Mouse (Mus musculus) stomach, embryonic 15.5 days (tissue): Measurements from ENCODE around the gene Tbc1d4. TPM values are rescaled to one million over a fixed set of nuclear protein-coding genes. Genes with fewer than 3 reads are reported as not detected.

ENCODE experiments used
- ATAC-seq: fragments of 200-750 bp; cut with Nextera tagmentation; 2 replicates; pipeline ENCODE4 v1.8.0; 2017; ENCODE audit warnings: low read depth, moderate number of reproducible peaks, moderate TSS enrichment; ENCODE audit not compliant: insufficient read depth, low FRiP score
- H3K27ac ChIP-seq: fragments of 300-500 bp; sonication (generic); 2 replicates; pipeline ENCODE4 v1.5.1; 2015; ENCODE audit warnings: mild to moderate bottlenecking, inconsistent platforms
- H3K27me3 ChIP-seq: fragments of 300-500 bp; sonication (generic); replicated peaks from 2 replicates; pipeline ENCODE4 v1.6.1; 2015; ENCODE audit warnings: inconsistent platforms
- H3K36me3 ChIP-seq: fragments of 300-500 bp; sonication (generic); 2 replicates; pipeline ENCODE4 v1.6.1; 2015; ENCODE audit warnings: inconsistent platforms
- H3K4me1 ChIP-seq: fragments of 300-500 bp; sonication (generic); 2 replicates; pipeline ENCODE4 v1.6.1; 2015; ENCODE audit warnings: inconsistent platforms
- H3K4me2 ChIP-seq: fragments of 300-500 bp; sonication (generic); 2 replicates; pipeline ENCODE4 v1.6.1; 2015; ENCODE audit warnings: mild to moderate bottlenecking, inconsistent platforms
- H3K4me3 ChIP-seq: fragments of 300-500 bp; sonication (generic); replicated peaks from 2 replicates; pipeline ENCODE4 v1.5.1; 2015; ENCODE audit warnings: inconsistent platforms
- H3K9ac ChIP-seq: fragments of 300-500 bp; sonication (generic); 2 replicates; pipeline ENCODE4 v1.6.1; 2015; ENCODE audit warnings: inconsistent platforms
- H3K9me3 ChIP-seq: fragments of 300-500 bp; sonication (generic); 2 replicates; pipeline ENCODE4 v1.6.1; 2016; ENCODE audit warnings: inconsistent platforms
- WGBS: fragments of 180-500 bp; shearing (Covaris S2); methylation state at CpG from one replicate; pipeline ENCODE4 v1.1.7; 2015; 5-methylcytosine and 5-hydroxymethylcytosine counted together
- polyA plus RNA-seq: library from polyadenylated mRNA; unstranded; fragments of >200 nt; fragmentation: Nextera tagmentation; extraction: Ambion mirVana; gene quantifications from 2 replicates; pipeline ENCODE4 v1.2.1, GENCODE M21; 2015

The Tbc1d4 gene
- polyA plus RNA-seq, 1 experiment from 2014 or later: 10.3 TPM

GRCm38 (mm10) chr14:101507146-101507545, 101.8 kb downstream of the Tbc1d4 start:
- no peak for ATAC-seq
- Histone ChIP-seq H3K4me3 (no peak overlapping the region), H3K36me3 (no peaks in the 10 kb centered on the region), H3K4me1 (no peaks in the 10 kb centered on the region), H3K9ac (no peak overlapping the region), H3K27ac (no peak overlapping the region), H3K4me2 (no peak overlapping the region), H3K9me3 (no peaks in the 10 kb centered on the region), H3K27me3 (no peaks in the 10 kb centered on the region)
- 85% methylated on average over 17 of the region's 17 CpGs for WGBS

DNA sequence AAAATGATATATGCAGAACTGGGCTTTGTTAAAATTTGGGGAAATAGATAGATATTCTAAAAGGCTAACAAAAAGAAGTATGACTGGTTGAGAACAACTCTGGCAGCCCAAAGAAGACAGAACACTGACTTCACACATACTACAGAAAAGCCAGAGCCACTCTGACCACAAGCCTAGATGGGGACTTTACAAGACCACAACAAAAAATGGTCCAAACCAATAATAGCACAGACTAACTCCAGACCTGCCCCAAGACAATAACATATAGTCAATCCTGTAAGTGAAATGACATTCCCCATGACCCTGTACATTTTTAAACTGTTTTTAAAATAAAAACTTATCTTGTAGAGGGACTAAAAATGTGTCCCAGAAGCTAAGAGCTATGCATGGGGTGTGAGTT, 103.2 kb downstream of the Tbc1d4 start:
- Histone ChIP-seq H3K9ac (no peak overlapping the region), H3K4me1 (no peaks in the 10 kb centered on the region), H3K9me3 (no peaks in the 10 kb centered on the region), H3K4me2 (no peak overlapping the region), H3K4me3 (no peak overlapping the region), H3K36me3 (no peaks in the 10 kb centered on the region), H3K27me3 (no peaks in the 10 kb centered on the region), H3K27ac (no peak overlapping the region)
- no peak for ATAC-seq

GRCm38 (mm10) chr14:101504473-101505200, 104.4 kb downstream of the Tbc1d4 start:
- Histone ChIP-seq H3K4me1 (no peaks in the 10 kb centered on the region), H3K9ac (no peak overlapping the region), H3K27ac (no peak overlapping the region), H3K4me3 (no peak overlapping the region), H3K9me3 (no peaks in the 10 kb centered on the region), H3K4me2 (no peak overlapping the region), H3K36me3 (no peaks in the 10 kb centered on the region), H3K27me3 (no peaks in the 10 kb centered on the region)
- no peak for ATAC-seq
- 87% methylated on average over 13 of the region's 13 CpGs for WGBS

GRCm38 (mm10) chr14:101503168-101503961, 105.6 kb downstream of the Tbc1d4 start:
- Histone ChIP-seq H3K4me3 (no peak overlapping the region), H3K4me2 (no peak overlapping the region), H3K27me3 (no peaks in the 10 kb centered on the region), H3K36me3 (no peaks in the 10 kb centered on the region), H3K27ac (no peak overlapping the region), H3K9ac (no peak overlapping the region), H3K9me3 (no peaks in the 10 kb centered on the region), H3K4me1 (no peaks in the 10 kb centered on the region)
- no peak for ATAC-seq
- 84% methylated on average over 3 of the region's 3 CpGs for WGBS

DNA sequence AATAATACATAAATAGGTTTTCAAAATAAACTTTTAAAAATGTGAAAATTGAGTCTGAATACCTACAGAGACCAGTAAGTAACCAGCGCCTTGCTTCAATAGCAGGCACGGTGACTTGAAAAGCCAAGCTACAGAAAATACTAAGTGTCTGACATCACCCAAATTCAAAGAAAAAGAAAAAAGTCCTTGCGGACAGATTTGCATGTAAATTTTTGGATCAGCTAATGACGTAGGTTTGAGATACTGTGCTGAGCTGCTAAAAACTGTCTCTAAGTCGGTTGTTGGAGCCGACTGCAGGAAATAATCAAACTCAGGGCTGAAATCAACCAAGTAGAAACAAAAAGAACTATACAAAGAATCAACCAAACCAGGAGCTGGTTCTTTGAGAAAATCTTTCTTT, 107.1 kb downstream of the Tbc1d4 start:
- Histone ChIP-seq H3K9ac (no peak overlapping the region), H3K27ac (no peak overlapping the region), H3K4me3 (no peak overlapping the region), H3K4me1 (no peaks in the 10 kb centered on the region), H3K4me2 (no peak overlapping the region), H3K36me3 (no peaks in the 10 kb centered on the region), H3K27me3 (no peaks in the 10 kb centered on the region), H3K9me3 (no peaks in the 10 kb centered on the region)
- WGBS: 86% methylated on average over 6 of the region's 6 CpGs
- no peak for ATAC-seq

- no peaks in the 10 kb centered on the region for H3K36me3 ChIP-seq
- no peak for ATAC-seq
- no peak overlapping the region for H3K27ac ChIP-seq
- H3K27me3 ChIP-seq: no peaks in the 10 kb centered on the region
- no peak overlapping the region for H3K9ac ChIP-seq
- H3K4me1 ChIP-seq: no peaks in the 10 kb centered on the region
- no peaks in the 10 kb centered on the region for H3K9me3 ChIP-seq
- 84% methylated on average over 11 of the region's 11 CpGs for WGBS
- no peak overlapping the region for H3K4me3 ChIP-seq
- H3K4me2 ChIP-seq: no peak overlapping the region
These were observed 107.5 kb downstream of the Tbc1d4 start for GRCm38 (mm10) chr14:101501452-101501851.

GRCm38 (mm10) chr14:101500826-101501225, 108.2 kb downstream of the Tbc1d4 start:
- no peaks in the 10 kb centered on the region for H3K9me3 ChIP-seq
- WGBS: 65% methylated on average over 11 of the region's 11 CpGs
- H3K9ac ChIP-seq: no peak overlapping the region
- H3K4me1 ChIP-seq: no peaks in the 10 kb centered on the region
- no peaks in the 10 kb centered on the region for H3K36me3 ChIP-seq
- no peak overlapping the region for H3K4me2 ChIP-seq
- ATAC-seq: no peak
- H3K27ac ChIP-seq: no peak overlapping the region
- no peaks in the 10 kb centered on the region for H3K27me3 ChIP-seq
- no peak overlapping the region for H3K4me3 ChIP-seq

DNA sequence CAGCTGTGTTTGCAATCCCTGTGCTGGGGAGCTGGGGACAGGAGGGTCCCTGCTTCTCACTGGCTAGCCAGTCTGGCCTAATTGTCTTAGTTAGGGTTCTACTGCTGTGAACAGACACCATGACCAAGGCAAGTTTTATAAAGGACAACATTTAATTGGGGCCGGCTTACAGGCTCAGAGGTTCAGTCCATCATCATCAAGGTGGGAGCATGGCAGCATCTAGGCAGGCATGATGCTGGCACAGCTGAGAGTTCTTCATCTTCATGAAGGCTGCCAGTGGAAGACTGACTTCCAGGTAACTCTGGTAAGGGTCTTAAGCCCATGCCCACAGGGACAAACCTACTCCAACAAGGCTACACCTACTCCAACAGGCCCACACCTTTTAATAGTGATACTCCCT, 109.2 kb downstream of the Tbc1d4 start:
- no peaks in the 10 kb centered on the region for H3K27me3 ChIP-seq
- H3K36me3 ChIP-seq: no peaks in the 10 kb centered on the region

DNA sequence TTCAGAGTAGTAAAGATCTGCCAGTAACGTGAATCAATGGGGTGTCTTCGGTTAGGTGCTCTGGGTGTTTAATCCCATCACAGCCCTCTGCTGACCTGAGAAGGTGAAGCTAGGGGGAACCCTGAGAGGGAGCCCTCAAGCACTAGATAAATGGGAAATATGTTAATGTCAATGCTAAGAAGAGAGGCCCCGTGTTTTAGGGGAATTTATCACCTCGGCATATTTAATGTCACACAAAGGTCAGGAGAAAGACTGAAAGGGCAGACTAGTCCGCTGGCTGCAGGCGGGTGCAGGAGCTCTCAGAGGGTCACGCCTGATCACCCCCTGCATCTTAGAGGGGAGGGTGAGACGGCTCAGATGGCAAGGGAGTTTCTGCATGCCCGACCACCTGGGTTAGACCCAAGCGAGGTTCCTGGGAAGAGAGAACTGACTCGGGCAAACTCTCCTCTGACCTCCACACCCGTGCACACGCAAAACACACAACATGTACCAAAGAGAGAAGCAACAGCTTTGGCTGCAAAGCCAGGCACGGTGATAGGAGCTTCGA, 120.7 kb downstream of the Tbc1d4 start:
- no peak overlapping the region for H3K27ac ChIP-seq
- no peaks in the 10 kb centered on the region for H3K27me3 ChIP-seq
- H3K4me3 ChIP-seq: no peak overlapping the region
- H3K9ac ChIP-seq: no peak overlapping the region
- H3K4me1 ChIP-seq: no peaks in the 10 kb centered on the region
- H3K9me3 ChIP-seq: no peaks in the 10 kb centered on the region
- no peaks in the 10 kb centered on the region for H3K36me3 ChIP-seq
- H3K4me2 ChIP-seq: no peak overlapping the region
- 48% methylated on average over 15 of the region's 15 CpGs for WGBS
- no peak for ATAC-seq

More for the DNA sequence above, 109.2 kb downstream of the Tbc1d4 start:
- Histone ChIP-seq H3K9me3 (no peaks in the 10 kb centered on the region), H3K27ac (no peak overlapping the region), H3K4me1 (no peaks in the 10 kb centered on the region), H3K9ac (no peak overlapping the region), H3K4me2 (no peak overlapping the region), H3K4me3 (no peak overlapping the region)
- no peak for ATAC-seq
- 96% methylated on average over 1 of the region's 1 CpGs for WGBS

DNA sequence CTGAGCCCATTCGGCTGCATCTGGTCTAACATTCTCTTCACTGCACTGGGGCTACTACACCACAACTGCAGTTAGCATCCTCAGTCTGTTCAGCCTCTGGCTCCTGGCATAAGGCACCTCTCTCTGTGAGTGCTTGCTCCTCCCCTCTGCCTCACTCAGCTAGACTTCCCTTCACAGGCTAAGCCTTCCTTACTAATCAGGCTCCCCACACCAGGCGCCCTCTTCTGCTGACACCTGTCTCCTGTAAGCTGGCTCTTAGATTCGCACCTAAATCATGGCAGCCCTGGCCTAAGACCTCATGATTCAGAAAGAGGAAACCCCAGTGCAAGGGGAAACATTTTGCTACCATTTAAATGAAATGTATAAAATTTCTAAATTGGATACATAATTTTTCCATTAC, 122.4 kb downstream of the Tbc1d4 start:
- Histone ChIP-seq H3K36me3 (no peaks in the 10 kb centered on the region), H3K27me3 (no peaks in the 10 kb centered on the region), H3K4me1 (no peaks in the 10 kb centered on the region), H3K4me2 (no peak overlapping the region), H3K4me3 (no peak overlapping the region), H3K9me3 (no peaks in the 10 kb centered on the region), H3K27ac (no peak overlapping the region), H3K9ac (no peak overlapping the region)
- 64% methylated on average over 3 of the region's 3 CpGs for WGBS
- ATAC-seq: no peak

GRCm38 (mm10) chr14:101483230-101483629, 125.8 kb downstream of the Tbc1d4 start:
- WGBS: 52% methylated on average over 4 of the region's 4 CpGs
- ATAC-seq: no peak
- H3K9ac ChIP-seq: no peak overlapping the region
- no peak overlapping the region for H3K4me3 ChIP-seq
- no peaks in the 10 kb centered on the region for H3K4me1 ChIP-seq
- H3K9me3 ChIP-seq: no peaks in the 10 kb centered on the region
- no peak overlapping the region for H3K27ac ChIP-seq
- H3K27me3 ChIP-seq: no peaks in the 10 kb centered on the region
- no peaks in the 10 kb centered on the region for H3K36me3 ChIP-seq
- H3K4me2 ChIP-seq: no peak overlapping the region

DNA sequence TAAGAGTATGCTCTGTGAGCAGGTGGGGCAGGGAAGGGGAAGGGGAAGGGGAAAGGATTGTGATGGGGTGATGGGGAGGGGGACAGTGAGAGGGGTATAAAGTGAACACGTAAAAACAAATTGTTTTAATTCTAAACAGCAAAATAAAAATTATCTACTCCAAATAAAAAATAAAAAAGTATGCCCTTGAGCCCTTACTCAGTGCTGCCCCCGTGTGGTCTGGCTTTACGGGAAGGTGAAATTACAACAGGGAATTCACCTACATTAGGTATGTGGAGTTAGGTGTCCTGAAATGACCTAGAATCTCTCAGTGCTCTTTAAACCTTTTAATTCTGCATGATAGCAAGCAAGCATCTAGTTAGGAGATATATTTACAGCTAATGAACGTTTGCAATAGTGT, 126.7 kb downstream of the Tbc1d4 start:
- no peaks in the 10 kb centered on the region for H3K9me3 ChIP-seq
- H3K4me2 ChIP-seq: no peak overlapping the region
- no peak overlapping the region for H3K4me3 ChIP-seq
- H3K27me3 ChIP-seq: no peaks in the 10 kb centered on the region
- H3K9ac ChIP-seq: no peak overlapping the region
- H3K4me1 ChIP-seq: no peaks in the 10 kb centered on the region
- WGBS: 43% methylated on average over 4 of the region's 4 CpGs
- no peak overlapping the region for H3K27ac ChIP-seq
- ATAC-seq: no peak
- no peaks in the 10 kb centered on the region for H3K36me3 ChIP-seq
